Mouse (Mus musculus) fibroblast of lung, adult 2 months (primary cell): ENCODE results near the gene Myh7.

ENCODE experiments used
- DNase-seq: peaks from one replicate; pipeline ENCODE4 v3.0.0-alpha.2; 2011; ENCODE audit warnings: low read depth

Myh7 gene

GRCm38 (mm10) chr14:54942479-54942878 is 51.9 kb downstream of the Myh7 start:
- DNase-seq, result no peak

GRCm38 (mm10) chr14:54941024-54941978 is 53.1 kb downstream of the Myh7 start:
- DNase-seq, result no peak

DNA sequence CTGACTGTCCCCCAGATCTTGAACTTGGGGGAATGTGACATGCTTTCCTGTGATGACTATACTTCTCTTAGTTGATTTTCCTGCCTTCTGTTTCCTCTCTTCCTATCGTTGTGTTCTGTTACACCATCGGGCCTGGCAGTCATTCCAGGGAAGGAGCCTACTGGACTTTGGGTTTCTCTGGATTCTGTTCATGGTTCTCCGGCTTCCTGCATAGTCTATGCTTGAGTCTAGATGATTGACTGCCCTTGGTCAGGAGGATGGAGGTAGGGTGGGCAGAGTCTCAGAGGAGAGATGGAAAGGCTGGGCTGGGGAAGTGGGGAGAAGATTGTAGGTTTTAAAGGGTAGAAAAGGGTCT is 54.3 kb downstream of the Myh7 start:
- no peak for DNase-seq

GRCm38 (mm10) chr14:54939434-54940175 is 54.8 kb downstream of the Myh7 start:
- DNase-seq, result peak; percentile 19

DNA sequence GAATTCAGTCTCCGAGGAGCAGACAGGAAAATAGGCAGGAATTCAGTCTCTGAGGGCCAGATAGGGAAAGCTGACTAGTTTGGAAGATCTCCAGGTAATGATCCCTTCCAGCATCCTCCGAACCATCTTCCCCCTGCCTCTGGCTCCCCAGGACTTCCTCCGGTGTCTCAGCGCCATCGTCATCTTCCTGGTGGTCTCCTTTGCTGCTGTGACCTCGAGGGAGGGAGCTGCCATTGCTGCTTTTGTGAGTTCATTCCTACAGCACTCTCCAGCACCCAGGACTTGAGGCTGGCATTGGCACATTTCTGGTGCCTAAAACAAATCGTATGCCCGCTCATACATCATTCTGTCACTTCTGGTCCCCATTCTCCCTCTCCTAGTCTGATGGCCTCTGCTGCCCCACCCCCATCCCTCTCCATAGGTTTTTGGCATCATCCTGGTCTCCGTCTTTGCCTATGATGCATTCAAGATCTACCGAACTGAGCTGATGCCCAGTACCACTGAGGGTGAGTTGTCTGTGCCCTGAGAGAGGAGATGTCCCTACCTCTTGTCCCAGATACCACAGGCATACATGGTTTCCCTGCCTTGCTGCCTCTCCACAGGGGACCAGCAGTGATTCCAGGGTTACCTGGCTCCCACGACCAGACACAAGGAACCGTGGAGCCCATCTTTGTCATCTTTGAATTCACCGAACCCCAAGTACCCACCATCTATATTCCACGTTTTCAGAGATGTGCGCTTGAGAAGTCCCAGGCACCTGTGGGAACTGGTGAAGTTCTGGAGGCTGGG is 55.8 kb downstream of the Myh7 start:
- no peak for DNase-seq

DNA sequence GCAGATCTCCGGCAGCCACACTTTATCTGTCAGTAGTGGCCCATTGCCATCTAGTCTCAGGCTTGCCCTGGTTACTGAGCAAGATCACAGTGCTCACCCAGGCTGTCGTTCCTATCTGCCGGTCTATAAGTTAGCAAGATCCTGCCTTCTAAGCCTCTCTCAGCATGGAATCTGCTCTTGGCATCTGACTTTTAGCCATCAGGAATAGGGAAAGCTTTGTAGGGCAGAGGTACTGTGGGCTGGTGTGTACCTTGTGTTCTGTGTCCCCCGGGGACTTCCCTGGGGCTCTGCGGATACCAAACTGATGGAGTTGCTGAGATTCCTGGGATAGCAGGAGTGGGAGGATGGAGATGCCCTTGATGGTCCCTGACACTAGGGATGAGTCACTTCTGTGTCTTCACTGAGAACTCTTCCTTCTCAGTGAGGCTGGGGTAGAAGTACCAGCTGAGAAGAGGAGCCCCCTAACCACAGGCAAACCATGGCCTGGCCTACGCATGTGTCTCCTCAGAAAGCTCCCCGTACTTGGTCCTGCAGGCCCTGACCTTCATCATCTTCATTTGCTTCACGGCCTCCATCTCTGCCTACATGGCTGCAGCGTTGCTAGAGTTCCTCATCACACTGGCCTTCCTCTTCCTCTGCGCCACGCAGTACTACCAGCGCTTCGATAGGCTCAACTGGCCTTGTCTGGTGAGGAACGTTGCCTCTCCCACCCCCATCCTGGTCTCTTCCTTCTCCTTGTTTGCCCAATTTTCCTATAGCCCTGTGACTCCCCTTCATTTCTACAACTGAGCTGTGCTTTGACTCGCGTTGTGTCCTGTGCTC is 56.9 kb downstream of the Myh7 start:
- DNase-seq, result no peak

- no peak for DNase-seq
These were observed 57.6 kb downstream of the Myh7 start for GRCm38 (mm10) chr14:54936831-54937160.

- DNase-seq, result no peak
These were observed 58.3 kb downstream of the Myh7 start, which contains the start of gene Cmtm5 for GRCm38 (mm10) chr14:54935904-54936830. TSS of gene Cmtm5 (plus strand) at chr14:54936261.

GRCm38 (mm10) chr14:54932645-54933150 is 61.7 kb downstream of the Myh7 start, which contains the start of gene Il25:
TSS of gene Il25 (plus strand) at chr14:54932695.
- DNase-seq, result no peak

DNA sequence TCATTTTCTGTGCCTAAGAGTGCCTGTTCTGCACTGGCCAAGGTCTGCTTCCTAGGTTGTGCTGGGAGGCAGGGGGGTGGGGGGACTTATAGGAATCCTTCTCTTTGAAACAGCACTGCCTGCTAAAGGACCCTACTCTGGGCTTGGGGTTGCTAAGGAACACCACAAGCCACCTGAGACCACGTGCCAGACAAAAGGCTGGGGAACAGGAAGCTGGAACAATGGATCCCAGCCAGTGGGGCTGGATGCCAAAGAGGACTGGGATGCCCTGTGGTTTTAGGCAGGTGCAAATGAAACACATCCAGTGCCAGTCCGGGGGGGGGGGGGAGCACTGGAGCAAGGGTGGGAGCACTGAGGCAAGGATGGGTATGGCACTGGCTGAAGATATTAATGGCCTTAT is 64.0 kb downstream of the Myh7 start:
- DNase-seq, result no peak

- DNase-seq, result no peak
These were observed 64.6 kb downstream of the Myh7 start for GRCm38 (mm10) chr14:54929801-54930200.

DNA sequence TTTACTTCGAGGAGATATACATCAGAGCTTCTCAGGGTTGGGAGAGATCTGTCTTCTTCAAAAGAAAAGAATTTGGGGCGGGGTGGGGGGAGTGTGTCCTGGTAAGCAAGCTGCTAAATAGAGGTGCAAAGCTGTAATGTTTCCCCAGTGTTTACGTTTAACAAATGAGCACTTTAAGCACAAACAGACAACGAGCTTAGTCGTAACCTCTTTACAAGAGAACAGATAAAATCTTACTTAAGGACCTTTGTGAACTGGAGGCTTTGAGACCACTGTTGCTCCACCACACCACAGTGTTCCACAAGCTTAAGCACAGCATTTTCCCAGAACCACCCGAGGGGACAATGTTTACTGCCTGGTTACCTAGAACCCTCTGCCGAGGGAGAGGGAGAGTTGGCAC is 67.1 kb downstream of the Myh7 start:
- DNase-seq, result no peak

DNA sequence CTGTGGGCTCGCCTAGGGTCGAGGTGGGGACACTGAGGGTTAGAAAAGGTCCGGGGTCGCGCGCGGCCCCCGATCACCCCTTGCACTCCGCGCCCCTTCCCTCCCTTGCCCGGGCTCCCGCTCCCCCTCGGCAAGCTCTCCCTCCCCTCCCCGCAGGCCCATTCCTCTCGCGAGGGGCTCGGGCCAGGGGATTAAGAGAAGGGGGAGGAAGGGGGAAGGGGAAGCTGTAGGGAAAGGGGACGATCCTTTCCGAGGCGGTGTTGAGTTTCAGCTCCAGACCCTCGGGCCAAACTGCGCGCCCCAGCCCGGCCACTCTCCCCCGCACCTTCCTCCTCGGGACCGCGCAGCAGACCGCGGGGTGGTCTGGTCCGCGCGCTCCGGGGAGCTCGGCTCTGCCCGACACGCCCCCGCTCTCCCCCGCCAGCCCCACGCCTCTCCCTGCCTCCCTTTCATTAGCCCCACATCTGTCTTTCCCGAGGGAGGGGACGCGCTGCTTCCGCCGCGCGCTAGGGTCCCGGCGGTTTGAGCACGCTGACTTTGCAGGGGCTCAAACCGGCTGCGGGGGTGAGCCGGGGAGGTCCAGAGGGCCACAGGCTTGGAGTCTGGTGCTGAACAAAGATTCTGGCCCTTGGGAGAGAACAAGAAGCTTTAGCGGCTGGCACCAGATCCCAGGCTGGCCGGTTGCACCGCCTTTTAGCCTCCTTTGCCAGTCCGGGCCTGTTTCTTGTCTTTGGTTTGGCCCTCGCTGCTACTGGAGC is 67.8 kb downstream of the Myh7 start:
- DNase-seq, result no peak

DNA sequence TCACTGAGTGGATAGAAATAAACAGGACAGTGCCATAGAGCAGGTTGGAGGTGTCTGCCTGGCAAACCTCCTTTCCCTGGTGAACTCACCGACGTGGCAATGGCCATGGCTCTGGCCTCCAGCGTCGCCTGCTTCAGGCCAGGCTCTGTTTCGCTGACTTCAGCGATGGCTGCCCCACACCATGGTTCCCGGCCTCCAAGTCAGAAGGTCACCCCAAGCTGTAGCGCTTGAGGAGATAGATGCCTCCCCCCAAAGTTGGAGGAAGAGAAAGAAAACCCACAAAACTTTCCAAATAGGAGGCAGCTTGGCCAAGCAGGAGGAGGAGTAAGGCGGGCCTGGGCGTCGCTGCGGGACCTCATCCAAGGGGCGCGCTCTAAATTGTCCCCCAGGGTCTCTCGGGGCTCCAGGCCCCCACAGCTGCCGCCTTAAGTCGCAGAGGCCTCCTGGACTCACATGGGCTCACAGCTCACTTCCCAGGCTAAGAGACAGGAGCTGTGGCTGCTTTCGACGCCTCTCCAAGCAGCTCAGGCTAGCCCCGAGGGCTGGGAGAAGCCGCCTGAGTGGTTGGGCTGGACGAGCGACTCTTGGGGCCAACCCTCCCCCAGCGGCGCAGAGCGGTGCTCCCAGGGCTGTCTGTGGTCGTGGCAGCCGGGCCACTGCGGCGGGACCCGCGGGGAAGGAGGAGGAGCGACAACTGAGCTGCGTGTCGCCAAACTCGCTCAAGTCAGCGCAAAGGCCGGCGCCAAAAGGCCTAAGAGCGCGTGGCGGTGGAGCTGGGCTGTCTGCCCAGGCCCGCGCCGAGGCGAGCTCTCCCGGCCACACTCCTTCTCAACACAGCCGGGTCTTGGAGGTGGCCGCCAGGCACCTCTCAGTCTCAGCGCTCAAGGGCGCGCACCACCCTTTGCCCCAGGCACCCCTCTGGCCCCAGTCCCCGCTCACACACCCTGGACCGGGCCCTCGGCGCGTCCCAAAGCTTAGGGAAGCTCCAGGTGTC is 68.8 kb downstream of the Myh7 start, which contains the start of gene Efs:
Gene Efs (minus strand): TSS at position 778 of the 994 bp plus-strand sequence.
- no peak for DNase-seq

GRCm38 (mm10) chr14:54924641-54925348 is 69.6 kb downstream of the Myh7 start:
- no peak for DNase-seq
